Mouse (Mus musculus) intestine, embryonic 16.5 days (tissue): ENCODE data around the gene Ube2c. TPM values are rescaled to one million over a fixed set of nuclear protein-coding genes. Genes with fewer than 3 reads are reported as not detected.
A peak's percentile ranks its signal among the peaks of the same experiment; 100 is the strongest.
"Not testable (repeated sequence)": the region's sequence is repeated elsewhere in the genome, so short reads cannot be mapped to it uniquely, and the experiment has no call there.

Experiments
- ATAC-seq: fragments of 200-750 bp; cut with Nextera tagmentation; 2 replicates; pipeline ENCODE4 v1.8.0; 2017; ENCODE audit warnings: moderate TSS enrichment, moderate library complexity
- H3K27ac ChIP-seq: fragments of 300-500 bp; sonication (generic); 2 replicates; pipeline ENCODE4 v1.5.1; 2014; ENCODE audit warnings: mild to moderate bottlenecking, low read length
- H3K27me3 ChIP-seq: fragments of 300-500 bp; sonication (generic); replicated peaks from 2 replicates; pipeline ENCODE4 v1.6.1; 2014; ENCODE audit warnings: low read length, control low read depth, mixed read lengths; ENCODE audit not compliant: control insufficient read depth, insufficient read depth
- H3K36me3 ChIP-seq: fragments of 300-500 bp; sonication (generic); 2 replicates; pipeline ENCODE4 v1.6.1; 2014; ENCODE audit warnings: low read length, control low read depth; ENCODE audit not compliant: control insufficient read depth, insufficient read depth
- H3K4me1 ChIP-seq: fragments of 300-500 bp; sonication (generic); 2 replicates; pipeline ENCODE4 v1.6.1; 2014; ENCODE audit warnings: low read length, control low read depth, mixed read lengths; ENCODE audit not compliant: control insufficient read depth, insufficient read depth
- H3K4me2 ChIP-seq: fragments of 300-500 bp; sonication (generic); 2 replicates; pipeline ENCODE4 v1.6.1; 2014; ENCODE audit warnings: low read depth, low read length, control low read depth
- H3K4me3 ChIP-seq: fragments of 300-500 bp; sonication (generic); 2 replicates; pipeline ENCODE4 v1.5.1; 2014; ENCODE audit warnings: mild to moderate bottlenecking, low read length
- H3K9ac ChIP-seq: fragments of 300-500 bp; sonication (generic); 2 replicates; pipeline ENCODE4 v1.6.1; 2014; ENCODE audit warnings: low read depth, low read length
- H3K9me3 ChIP-seq: fragments of 300-500 bp; sonication (generic); 2 replicates; pipeline ENCODE4 v1.6.1; 2016; ENCODE audit warnings: low read length, control low read depth; ENCODE audit not compliant: control insufficient read depth
- WGBS: fragments of 180-500 bp; shearing (Covaris S2); extraction: QIAGEN DNeasy Blood & Tissue Kit; methylation state at CpG from one replicate; pipeline ENCODE4 v1.1.7; 2014; 5-methylcytosine and 5-hydroxymethylcytosine counted together
- polyA plus RNA-seq: library from polyadenylated mRNA; unstranded; fragments of >200 nt; fragmentation: Nextera tagmentation; extraction: Ambion mirVana; gene quantifications from 2 replicates; pipeline ENCODE4 v1.2.1, GENCODE M21; 2015

Gene Ube2c
- polyA plus RNA-seq, 1 experiment from 2014 or later: 426 TPM

DNA sequence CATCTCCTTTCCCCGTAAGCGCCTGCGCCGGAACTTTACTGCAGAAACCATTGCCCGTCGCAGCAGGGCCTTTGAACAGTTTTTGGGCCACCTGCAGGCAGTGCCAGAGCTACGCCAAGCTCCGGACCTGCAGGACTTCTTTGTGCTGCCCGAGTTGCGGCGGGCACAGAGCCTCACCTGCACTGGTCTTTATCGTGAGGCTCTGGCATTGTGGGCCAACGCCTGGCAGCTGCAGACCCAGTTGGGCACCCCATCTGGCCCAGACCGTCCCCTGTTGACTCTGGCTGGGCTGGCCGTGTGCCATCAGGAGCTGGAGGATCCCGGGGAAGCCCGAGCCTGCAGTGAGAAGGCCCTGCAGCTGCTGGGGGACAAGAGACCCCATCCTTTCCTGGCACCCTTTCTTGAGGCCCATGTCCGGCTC is 22.2 kb downstream of the Ube2c start:
- Histone ChIP-seq H3K27ac (peak overlapping the region; percentile 28; the same call in 1 of the 2 replicates), H3K4me1 (peaks cover 16% of the 10 kb centered on the region), H3K36me3 (peaks cover 24% of the 10 kb centered on the region; the same call in 1 of the 2 replicates), H3K4me3 (no peak overlapping the region), H3K9ac (peak overlapping the region; percentile 19; the same call in 1 of the 2 replicates), H3K4me2 (no peak overlapping the region), H3K27me3 (no peaks in the 10 kb centered on the region), H3K9me3 (no peaks in the 10 kb centered on the region)
- no peak for ATAC-seq
- WGBS: 87% methylated on average over 18 of the region's 18 CpGs

DNA sequence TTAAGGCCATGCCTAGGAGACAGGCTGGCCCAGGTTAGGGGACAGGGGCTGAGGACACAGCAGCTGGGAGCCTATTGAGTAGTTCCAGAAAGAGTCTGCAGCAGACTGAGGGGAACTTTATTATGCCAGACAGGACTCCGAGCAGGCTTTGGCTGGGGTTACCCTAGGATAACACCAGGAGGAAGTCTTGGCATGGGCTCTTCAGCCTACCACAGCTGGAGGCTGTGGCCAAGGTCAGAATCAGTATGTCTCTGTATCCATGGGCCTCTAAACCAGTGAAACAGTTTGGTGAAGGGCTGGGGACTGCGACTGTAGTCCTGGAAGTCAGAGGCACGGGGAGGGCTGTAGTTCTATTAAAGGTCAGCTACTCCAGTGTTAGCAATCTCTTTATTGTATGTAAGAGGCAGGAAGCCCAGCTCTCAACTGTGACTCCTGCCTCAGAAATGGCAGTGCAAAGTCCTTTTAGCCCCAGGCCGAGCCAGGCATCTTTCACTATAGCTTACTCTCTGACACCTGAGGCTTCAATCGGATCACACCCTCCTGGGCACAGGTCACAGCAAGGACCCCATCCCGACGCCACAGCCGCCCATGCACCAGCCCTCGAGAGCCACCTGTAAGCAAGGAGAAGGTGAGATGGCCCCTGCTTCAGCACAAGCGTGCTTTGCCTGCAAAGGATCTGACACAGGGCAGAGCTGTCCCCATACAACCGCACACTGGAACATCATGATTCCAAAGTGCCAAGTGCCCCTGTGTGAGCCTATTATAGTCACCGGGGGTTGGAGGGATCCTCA is 22.9 kb downstream of the Ube2c start:
- Histone ChIP-seq H3K9me3 (no peaks in the 10 kb centered on the region), H3K27me3 (no peaks in the 10 kb centered on the region), H3K4me2 (no peak overlapping the region), H3K27ac (peak overlapping the region; percentile 28), H3K36me3 (peaks cover 26% of the 10 kb centered on the region; the same call in 1 of the 2 replicates), H3K4me1 (peaks cover 12% of the 10 kb centered on the region), H3K9ac (no peak overlapping the region; the same call in 1 of the 2 replicates), H3K4me3 (no peak overlapping the region)
- peak; percentile 6; the same call in 1 of the 2 replicates for ATAC-seq
- WGBS: 89% methylated on average over 12 of the region's 12 CpGs

- 69% methylated on average over 3 of the region's 3 CpGs for WGBS
- peaks cover 26% of the 10 kb centered on the region; the same call in 1 of the 2 replicates for H3K36me3 ChIP-seq
- H3K9ac ChIP-seq: no peak overlapping the region
- ATAC-seq: 0 out of 2 replicates have a peak, but pooled peaks have one; percentile 16
- no peak overlapping the region for H3K27ac ChIP-seq
- H3K9me3 ChIP-seq: no peaks in the 10 kb centered on the region
- H3K27me3 ChIP-seq: no peaks in the 10 kb centered on the region
- H3K4me1 ChIP-seq: peaks cover 11% of the 10 kb centered on the region
- no peak overlapping the region for H3K4me3 ChIP-seq
- H3K4me2 ChIP-seq: no peak overlapping the region
Observed at GRCm38 (mm10) chr2:164793236-164793635, 23.5 kb downstream of the Ube2c start.

GRCm38 (mm10) chr2:164793772-164794171 is 24.1 kb downstream of the Ube2c start:
- Histone ChIP-seq H3K36me3 (peaks cover 23% of the 10 kb centered on the region; the same call in 1 of the 2 replicates), H3K4me3 (no peak overlapping the region), H3K27ac (no peak overlapping the region), H3K4me1 (peaks cover 6% of the 10 kb centered on the region), H3K4me2 (no peak overlapping the region), H3K9ac (no peak overlapping the region), H3K9me3 (no peaks in the 10 kb centered on the region), H3K27me3 (no peaks in the 10 kb centered on the region)
- ATAC-seq: no peak
- WGBS: 91% methylated on average over 2 of the region's 2 CpGs

DNA sequence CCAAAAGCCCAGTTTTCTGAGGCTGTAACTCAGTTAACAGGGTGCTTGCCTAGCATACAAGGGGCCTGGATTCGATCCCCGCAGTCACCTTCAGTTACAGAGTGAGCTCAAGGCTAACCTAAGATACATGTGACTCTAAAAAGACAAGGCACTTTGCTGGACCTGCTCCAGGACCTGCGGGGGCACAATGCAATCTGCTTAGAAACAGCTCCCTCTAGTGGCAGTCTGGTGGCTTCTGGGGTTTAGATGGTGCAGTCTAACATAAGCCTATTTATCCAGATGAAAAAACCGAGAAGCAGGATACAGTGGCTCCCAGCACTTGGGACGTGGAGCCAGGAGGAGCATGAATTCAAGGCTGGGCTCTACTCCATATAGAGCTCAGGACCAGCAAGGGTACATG is 24.6 kb downstream of the Ube2c start:
- 37% methylated on average over 5 of the region's 5 CpGs for WGBS
- Histone ChIP-seq H3K27me3 (no peaks in the 10 kb centered on the region), H3K36me3 (peaks cover 23% of the 10 kb centered on the region; the same call in 1 of the 2 replicates), H3K27ac (no peak overlapping the region), H3K9me3 (no peaks in the 10 kb centered on the region), H3K4me3 (no peak overlapping the region), H3K9ac (no peak overlapping the region), H3K4me1 (peaks cover 3% of the 10 kb centered on the region), H3K4me2 (no peak overlapping the region)
- ATAC-seq: peak; percentile 59

DNA sequence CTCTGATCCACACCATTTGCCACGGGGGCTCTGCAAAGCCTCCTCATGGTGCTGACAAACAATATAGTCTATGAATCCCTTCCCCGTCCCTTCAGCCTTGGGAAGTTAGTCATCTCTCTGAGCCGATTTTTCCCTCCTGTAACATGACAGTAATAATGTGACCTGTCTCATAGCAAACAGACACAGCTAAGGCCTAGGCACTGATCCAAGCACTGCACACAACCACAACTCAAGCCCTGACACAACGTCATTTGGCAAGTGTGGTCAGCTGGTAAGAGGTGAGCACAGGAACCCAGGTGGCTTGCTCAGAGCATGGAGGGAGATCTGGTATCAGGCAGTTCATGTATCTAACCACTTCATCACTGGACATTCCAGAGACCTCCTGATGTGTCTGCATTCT is 26.2 kb downstream of the Ube2c start:
- no peak overlapping the region for H3K4me2 ChIP-seq
- no peak overlapping the region for H3K4me3 ChIP-seq
- H3K27me3 ChIP-seq: no peaks in the 10 kb centered on the region
- peaks cover 3% of the 10 kb centered on the region for H3K4me1 ChIP-seq
- WGBS: 80% methylated on average over 4 of the region's 4 CpGs
- H3K9ac ChIP-seq: no peak overlapping the region
- peaks cover 23% of the 10 kb centered on the region for H3K36me3 ChIP-seq
- no peak overlapping the region for H3K27ac ChIP-seq
- H3K9me3 ChIP-seq: no peaks in the 10 kb centered on the region
- no peak for ATAC-seq

- not testable (repeated sequence) for ATAC-seq, H3K27me3 ChIP-seq, H3K4me3 ChIP-seq, H3K9ac ChIP-seq, H3K4me2 ChIP-seq, H3K4me1 ChIP-seq, H3K27ac ChIP-seq, H3K9me3 ChIP-seq, H3K36me3 ChIP-seq
- 77% methylated on average over 6 of the region's 6 CpGs for WGBS
Observed at GRCm38 (mm10) chr2:164798554-164798953, 28.9 kb downstream of the Ube2c start.

GRCm38 (mm10) chr2:164800252-164801004 is 30.7 kb downstream of the Ube2c start:
- H3K36me3 ChIP-seq: peaks cover 6% of the 10 kb centered on the region
- no peaks in the 10 kb centered on the region for H3K9me3 ChIP-seq
- 88% methylated on average over 13 of the region's 13 CpGs for WGBS
- H3K27ac ChIP-seq: no peak overlapping the region
- H3K9ac ChIP-seq: no peak overlapping the region
- ATAC-seq: no peak
- no peak overlapping the region for H3K4me2 ChIP-seq
- H3K4me1 ChIP-seq: peaks cover 9% of the 10 kb centered on the region
- H3K27me3 ChIP-seq: no peaks in the 10 kb centered on the region
- no peak overlapping the region for H3K4me3 ChIP-seq

GRCm38 (mm10) chr2:164803201-164803920 is 33.7 kb downstream of the Ube2c start:
- H3K9ac ChIP-seq: peak overlapping the region; percentile 82
- ATAC-seq: no peak
- no peaks in the 10 kb centered on the region for H3K9me3 ChIP-seq
- peaks cover 2% of the 10 kb centered on the region; the same call in 1 of the 2 replicates for H3K36me3 ChIP-seq
- H3K4me1 ChIP-seq: peaks cover 13% of the 10 kb centered on the region
- no peaks in the 10 kb centered on the region for H3K27me3 ChIP-seq
- H3K4me2 ChIP-seq: peak overlapping the region; percentile 60
- peak overlapping the region; percentile 67 for H3K4me3 ChIP-seq
- peak overlapping the region; percentile 12 for H3K27ac ChIP-seq
- WGBS: 78% methylated on average over 16 of the region's 16 CpGs
